Mouse (Mus musculus) lung, embryonic 14.5 days (tissue): ENCODE results near the gene Ercc2. TPM values are rescaled to one million over a fixed set of nuclear protein-coding genes. Genes with fewer than 3 reads are reported as not detected.
A peak's percentile ranks its signal among the peaks of the same experiment; 100 is the strongest.

Experiments used
- ATAC-seq: fragments of 200-750 bp; cut with Nextera tagmentation; 2 replicates; pipeline ENCODE4 v1.8.0; 2017; ENCODE audit warnings: mild to moderate bottlenecking, moderate TSS enrichment, moderate library complexity; ENCODE audit not compliant: insufficient read depth
- DNase-seq: peaks from one replicate; pipeline ENCODE4 v3.0.0-alpha.2; 2015
- H3K27ac ChIP-seq: fragments of 300-500 bp; sonication (generic); 2 replicates; pipeline ENCODE4 v1.5.1; 2014; ENCODE audit warnings: low read depth, mild to moderate bottlenecking, moderate library complexity
- H3K27me3 ChIP-seq: fragments of 300-500 bp; sonication (generic); 2 replicates; pipeline ENCODE4 v1.6.1; 2014; ENCODE audit warnings: low read length, control low read depth; ENCODE audit not compliant: insufficient read depth
- H3K36me3 ChIP-seq: fragments of 300-500 bp; sonication (generic); 2 replicates; pipeline ENCODE4 v1.6.1; 2014; ENCODE audit warnings: control low read depth; ENCODE audit not compliant: insufficient read depth
- H3K4me1 ChIP-seq: fragments of 300-500 bp; sonication (generic); 2 replicates; pipeline ENCODE4 v1.6.1; 2014; ENCODE audit warnings: antibody characterized with exemption, control low read depth; ENCODE audit not compliant: insufficient read depth
- H3K4me2 ChIP-seq: fragments of 300-500 bp; sonication (generic); 2 replicates; pipeline ENCODE4 v1.6.1; 2014; ENCODE audit warnings: mild to moderate bottlenecking
- H3K4me3 ChIP-seq: fragments of 300-500 bp; sonication (generic); 2 replicates; pipeline ENCODE4 v1.5.1; 2014; ENCODE audit warnings: low read depth, low read length
- H3K9ac ChIP-seq: fragments of 300-500 bp; sonication (generic); 2 replicates; pipeline ENCODE4 v1.6.1; 2014
- H3K9me3 ChIP-seq: fragments of 300-500 bp; sonication (generic); 2 replicates; pipeline ENCODE4 v1.6.1; 2016; ENCODE audit warnings: low read depth, low read length, control low read depth
- CTCF ChIP-seq: IDR thresholded peaks from 2 replicates; pipeline ENCODE4 v1.5.1; 2016; ENCODE audit warnings: antibody characterized with exemption, low read depth
- WGBS: fragments of 180-500 bp; shearing (Covaris S2); extraction: QIAGEN DNeasy Blood & Tissue Kit; methylation state at CpG from one replicate; pipeline ENCODE4 v1.1.7; 2014; 5-methylcytosine and 5-hydroxymethylcytosine counted together
- polyA plus RNA-seq: library from polyadenylated mRNA; unstranded; fragments of >200 nt; fragmentation: Nextera tagmentation; extraction: Ambion mirVana; gene quantifications from 2 replicates; pipeline ENCODE4 v1.2.1, GENCODE M21; 2014

The Ercc2 gene
- polyA plus RNA-seq, 1 experiment from 2014 or later = 12.1 TPM

DNA sequence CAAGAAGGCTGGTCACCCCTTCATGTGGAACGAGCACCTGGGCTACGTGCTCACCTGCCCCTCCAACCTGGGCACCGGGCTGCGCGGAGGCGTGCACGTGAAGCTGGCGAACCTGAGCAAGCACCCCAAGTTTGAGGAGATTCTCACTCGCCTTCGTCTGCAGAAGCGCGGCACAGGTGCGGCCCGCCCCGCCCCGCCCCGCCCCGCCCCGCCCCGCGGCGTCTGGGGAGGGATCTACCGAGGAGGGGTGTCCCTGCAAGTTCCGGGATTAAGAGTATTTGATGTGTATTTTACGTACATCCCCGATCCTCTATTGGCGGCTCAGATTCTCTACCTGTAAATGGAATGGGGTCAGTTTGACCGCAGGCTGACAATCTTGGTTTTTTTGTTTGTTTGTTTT lies 38.3 kb downstream of the Ercc2 start:
- no peaks in the 10 kb centered on the region for H3K4me1 ChIP-seq
- H3K4me2 ChIP-seq = peak overlapping the region; percentile 43; the same call in 1 of the 2 replicates
- H3K27ac ChIP-seq = no peak overlapping the region
- H3K27me3 ChIP-seq = peaks cover 24% of the 10 kb centered on the region
- ATAC-seq (no peak), DNase-seq (no peak)
- no peaks in the 10 kb centered on the region for H3K9me3 ChIP-seq
- H3K4me3 ChIP-seq = no peak overlapping the region
- H3K36me3 ChIP-seq = peaks cover 3% of the 10 kb centered on the region; the same call in 1 of the 2 replicates
- 5% methylated on average over 28 of the region's 28 CpGs for WGBS
- H3K9ac ChIP-seq = no peak overlapping the region
- no peak for TF ChIP-seq CTCF

DNA sequence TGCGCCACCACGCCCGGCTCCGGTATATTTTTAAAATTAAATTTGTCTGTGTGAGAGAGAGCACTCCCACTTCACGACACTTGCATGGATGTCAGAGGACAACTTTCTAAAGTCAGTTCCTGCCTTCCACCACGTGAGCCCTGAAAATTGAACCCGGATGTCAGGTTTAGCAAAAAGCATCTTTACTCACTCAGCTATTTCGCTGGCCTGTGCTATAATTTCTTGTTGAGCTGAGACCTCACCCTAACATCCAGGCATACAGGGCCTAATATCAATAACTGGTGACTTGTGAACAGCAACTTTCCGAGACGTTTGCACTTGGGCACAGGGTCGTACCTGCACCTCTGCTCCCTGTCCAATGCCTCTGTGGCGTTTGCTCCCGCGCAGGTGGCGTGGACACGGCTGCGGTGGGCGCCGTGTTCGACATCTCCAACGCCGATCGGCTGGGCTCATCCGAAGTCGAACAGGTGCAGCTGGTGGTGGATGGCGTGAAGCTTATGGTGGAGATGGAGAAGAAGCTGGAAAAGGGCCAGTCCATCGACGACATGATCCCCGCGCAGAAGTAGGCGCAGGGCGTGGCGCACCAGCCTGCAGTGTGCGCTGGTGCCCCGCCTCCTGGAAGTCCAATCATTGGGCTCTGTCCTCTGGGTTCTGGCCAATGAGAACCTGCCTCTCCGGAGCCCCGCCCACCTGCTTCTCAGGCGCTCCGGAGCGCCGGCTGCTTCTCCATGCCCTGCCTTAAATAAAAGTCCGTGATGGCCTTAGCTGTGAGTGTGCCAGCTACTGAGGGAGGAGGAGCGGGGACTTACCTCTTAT lies 39.2 kb downstream of the Ercc2 start:
- ATAC-seq (peak; percentile 96), DNase-seq (peak; percentile 92)
- no peaks in the 10 kb centered on the region for H3K9me3 ChIP-seq
- 12% methylated on average over 43 of the region's 43 CpGs for WGBS
- no peak overlapping the region for H3K27ac ChIP-seq
- H3K27me3 ChIP-seq = peaks cover 24% of the 10 kb centered on the region
- no peak for TF ChIP-seq CTCF
- peak overlapping the region; percentile 27 for H3K4me3 ChIP-seq
- H3K9ac ChIP-seq = no peak overlapping the region
- H3K4me1 ChIP-seq = no peaks in the 10 kb centered on the region
- peak overlapping the region; percentile 61 for H3K4me2 ChIP-seq
- peaks cover 12% of the 10 kb centered on the region for H3K36me3 ChIP-seq

DNA sequence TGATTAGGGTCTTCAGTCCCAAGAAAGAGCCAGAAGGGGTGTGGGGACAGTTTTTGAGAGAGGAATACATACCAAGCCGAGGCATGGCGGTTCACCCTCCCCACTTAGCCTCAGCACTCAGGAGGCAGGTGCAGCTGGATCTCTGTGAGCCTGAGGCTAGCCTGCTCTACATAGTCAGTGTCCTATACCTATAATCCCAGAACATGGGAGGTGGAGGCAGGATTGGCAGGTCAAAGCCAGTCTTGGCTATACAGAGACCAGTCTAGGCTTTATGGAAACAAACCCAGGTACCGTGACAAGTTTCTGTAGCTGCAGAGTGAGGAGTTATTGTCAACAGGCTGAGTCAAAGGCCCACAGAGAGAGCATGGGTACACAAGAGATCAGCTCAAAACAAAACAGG lies 41.3 kb downstream of the Ercc2 start:
- DNase-seq = no peak
- H3K36me3 ChIP-seq = peaks cover 32% of the 10 kb centered on the region
- H3K27me3 ChIP-seq = peaks cover 24% of the 10 kb centered on the region
- no peak overlapping the region for H3K4me2 ChIP-seq
- no peak for TF ChIP-seq CTCF
- H3K9ac ChIP-seq = no peak overlapping the region
- H3K4me1 ChIP-seq = no peaks in the 10 kb centered on the region
- no peaks in the 10 kb centered on the region for H3K9me3 ChIP-seq
- 77% methylated on average over 3 of the region's 3 CpGs for WGBS
- no peak overlapping the region for H3K27ac ChIP-seq
- no peak for ATAC-seq
- H3K4me3 ChIP-seq = no peak overlapping the region

DNA sequence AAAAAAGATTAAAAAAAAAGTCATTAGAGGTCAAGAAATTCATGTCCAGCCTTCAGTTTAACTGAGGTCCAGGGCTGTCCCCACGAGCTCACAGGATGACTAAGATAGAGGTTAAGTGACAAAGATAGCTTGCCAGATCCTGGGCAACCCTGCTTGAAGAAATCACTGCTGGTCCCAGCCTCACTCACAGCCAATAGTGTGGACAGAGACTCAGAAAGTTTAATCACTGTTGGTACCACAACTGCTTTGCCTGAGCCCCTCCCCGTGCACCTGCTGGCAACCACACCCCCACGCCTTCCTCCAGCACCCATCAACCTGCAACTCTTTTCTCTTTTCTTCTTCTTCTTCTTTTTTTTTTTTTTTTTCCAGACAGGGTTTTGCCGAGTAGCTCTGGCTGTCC lies 42.2 kb downstream of the Ercc2 start:
- H3K36me3 ChIP-seq = peaks cover 42% of the 10 kb centered on the region
- H3K4me1 ChIP-seq = no peaks in the 10 kb centered on the region
- 61% methylated on average over 4 of the region's 4 CpGs for WGBS
- no peak overlapping the region for H3K4me2 ChIP-seq
- no peak overlapping the region for H3K4me3 ChIP-seq
- H3K9ac ChIP-seq = no peak overlapping the region
- no peak overlapping the region for H3K27ac ChIP-seq
- TF ChIP-seq CTCF = no peak
- DNase-seq (no peak), ATAC-seq (no peak)
- peaks cover 23% of the 10 kb centered on the region for H3K27me3 ChIP-seq
- H3K9me3 ChIP-seq = no peaks in the 10 kb centered on the region

DNA sequence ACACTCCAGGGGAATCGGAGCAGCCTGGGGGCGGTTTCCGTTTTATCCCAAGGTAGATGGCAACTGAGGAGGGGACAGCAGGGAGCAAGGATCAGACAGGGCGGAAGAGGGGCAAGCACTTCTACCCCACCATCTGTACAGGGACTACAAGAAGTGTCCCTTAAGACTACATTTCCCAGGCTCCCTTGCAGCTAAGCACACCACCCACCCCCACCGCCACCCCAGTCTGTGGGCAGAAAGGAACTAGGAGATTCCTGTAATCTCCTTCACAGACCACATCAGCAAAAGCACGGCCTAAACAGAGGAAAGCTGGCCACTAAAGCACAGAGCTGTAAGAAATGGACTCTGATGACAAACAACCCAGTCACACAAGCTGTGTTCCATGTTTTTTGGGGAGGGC lies 44.5 kb downstream of the Ercc2 start:
- no peaks in the 10 kb centered on the region for H3K9me3 ChIP-seq

DNA sequence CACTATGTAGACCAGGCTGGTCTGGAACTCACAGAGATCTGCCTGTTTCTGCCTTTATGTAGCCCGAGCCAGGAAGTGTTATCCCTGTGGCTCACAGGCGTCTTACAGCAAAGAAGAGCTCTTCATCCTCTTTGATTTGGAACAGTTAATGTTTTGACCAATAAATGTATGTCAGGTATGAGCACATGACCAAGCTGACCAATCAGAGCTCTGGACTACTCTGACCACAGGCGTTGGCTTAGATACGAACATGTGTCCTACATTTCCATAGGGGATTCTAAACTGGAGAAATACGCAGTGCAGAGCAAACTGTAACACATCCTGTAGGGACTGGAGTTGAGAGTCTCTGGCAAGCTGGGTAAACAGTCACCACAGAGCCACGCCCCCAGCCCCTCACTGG lies 45.1 kb downstream of the Ercc2 start:
- DNase-seq (no peak), ATAC-seq (no peak)
- no peaks in the 10 kb centered on the region for H3K9me3 ChIP-seq
- no peaks in the 10 kb centered on the region for H3K4me1 ChIP-seq
- 88% methylated on average over 6 of the region's 6 CpGs for WGBS
- H3K27ac ChIP-seq = no peak overlapping the region
- H3K9ac ChIP-seq = no peak overlapping the region
- TF ChIP-seq CTCF = no peak
- no peak overlapping the region for H3K4me2 ChIP-seq
- H3K4me3 ChIP-seq = no peak overlapping the region
- H3K36me3 ChIP-seq = peaks cover 69% of the 10 kb centered on the region
- no peaks in the 10 kb centered on the region for H3K27me3 ChIP-seq

More for the DNA sequence above, 44.5 kb downstream of the Ercc2 start:
- ATAC-seq = no peak
- H3K36me3 ChIP-seq = peaks cover 64% of the 10 kb centered on the region
- H3K4me2 ChIP-seq = no peak overlapping the region
- DNase-seq = no peak
- no peaks in the 10 kb centered on the region for H3K4me1 ChIP-seq
- 84% methylated on average over 6 of the region's 6 CpGs for WGBS
- no peak overlapping the region for H3K4me3 ChIP-seq
- H3K27me3 ChIP-seq = 0 out of 2 replicates have a peak, but pooled peaks cover 3% of the 10 kb centered on the region
- H3K9ac ChIP-seq = no peak overlapping the region
- TF ChIP-seq CTCF = no peak
- H3K27ac ChIP-seq = no peak overlapping the region

DNA sequence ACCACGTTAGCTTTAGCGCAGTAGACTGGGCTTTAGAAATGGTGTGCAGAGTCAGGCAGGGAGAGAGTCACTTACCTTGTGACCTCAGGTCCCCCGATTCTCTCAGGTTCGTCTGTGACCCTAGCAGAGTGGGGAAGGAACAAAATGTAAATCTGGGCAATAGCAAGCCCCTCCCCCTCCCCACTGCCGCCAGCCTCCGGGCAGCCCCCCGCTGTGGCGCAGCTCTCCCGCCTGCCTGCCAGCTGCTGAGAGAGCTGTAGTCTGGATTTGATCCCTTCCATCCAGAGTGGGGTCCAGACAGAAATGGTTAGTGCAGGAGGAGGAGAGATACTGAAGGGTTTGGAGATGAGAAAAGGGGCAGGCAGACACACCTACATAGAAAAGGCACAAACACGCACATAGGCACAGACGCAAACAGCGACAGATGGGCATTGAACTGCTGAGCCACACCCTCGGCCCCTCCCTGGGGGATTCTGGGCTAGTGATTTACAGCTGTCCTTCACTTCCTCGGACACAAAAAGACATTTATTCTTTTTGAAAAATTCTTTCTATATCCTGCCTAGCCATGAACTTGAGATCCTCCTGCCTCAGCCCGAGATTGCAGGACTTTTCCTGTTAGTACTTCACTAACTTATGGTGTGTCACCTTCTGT lies 46.3 kb downstream of the Ercc2 start:
- H3K27ac ChIP-seq = no peak overlapping the region
- H3K27me3 ChIP-seq = no peaks in the 10 kb centered on the region
- peaks cover 81% of the 10 kb centered on the region for H3K36me3 ChIP-seq
- ATAC-seq (no peak), DNase-seq (no peak)
- H3K4me3 ChIP-seq = no peak overlapping the region
- H3K9me3 ChIP-seq = no peaks in the 10 kb centered on the region
- no peaks in the 10 kb centered on the region for H3K4me1 ChIP-seq
- H3K4me2 ChIP-seq = no peak overlapping the region
- TF ChIP-seq CTCF = no peak
- no peak overlapping the region for H3K9ac ChIP-seq
- WGBS = 71% methylated on average over 15 of the region's 15 CpGs
